Mouse (Mus musculus) urinary bladder, postnatal 36 days (tissue): ENCODE results near the gene Car5a.

Experiments
- DNase-seq, 2 experiments: peaks; one replicate each; pipeline ENCODE4 v3.0.0; 2022; ENCODE audit warnings: low spot score in 2 of 2, mixed read lengths in 1 of 2

The Car5a gene

GRCm38 (mm10) chr8:121906542-121907512, 37.9 kb downstream of the Car5a start:
- peak in 1 of 2 experiments; percentile 21 for DNase-seq

GRCm38 (mm10) chr8:121905864-121906263, 38.8 kb downstream of the Car5a start:
- DNase-seq = no peak

- no peak for DNase-seq
Measured at GRCm38 (mm10) chr8:121905420-121905819, 39.3 kb downstream of the Car5a start.

GRCm38 (mm10) chr8:121904999-121905398, 39.7 kb downstream of the Car5a start:
- no peak for DNase-seq

- no peak for DNase-seq
Measured at GRCm38 (mm10) chr8:121903977-121904376, 40.7 kb downstream of the Car5a start.

- DNase-seq = peak in 1 of 2 experiments; percentile 18
Measured at GRCm38 (mm10) chr8:121901498-121902236, 43.0 kb downstream of the Car5a start.

- DNase-seq = no peak
Measured at GRCm38 (mm10) chr8:121899180-121900044, 45.3 kb downstream of the Car5a start.

GRCm38 (mm10) chr8:121898401-121898931, 46.2 kb downstream of the Car5a start:
- DNase-seq = peak; percentile 73 to 87

GRCm38 (mm10) chr8:121897871-121898381, 46.8 kb downstream of the Car5a start:
- DNase-seq = peak in 1 of 2 experiments; percentile 12

GRCm38 (mm10) chr8:121897205-121897604, 47.5 kb downstream of the Car5a start:
- no peak for DNase-seq

GRCm38 (mm10) chr8:121896476-121897145, 48.1 kb downstream of the Car5a start:
- no peak for DNase-seq

GRCm38 (mm10) chr8:121895910-121896309, 48.8 kb downstream of the Car5a start:
- no peak for DNase-seq

- DNase-seq = no peak
Measured at GRCm38 (mm10) chr8:121892875-121893274, 51.8 kb downstream of the Car5a start.

GRCm38 (mm10) chr8:121889810-121890785, 54.6 kb downstream of the Car5a start:
- DNase-seq = no peak

GRCm38 (mm10) chr8:121889317-121889716, 55.4 kb downstream of the Car5a start:
- no peak for DNase-seq

GRCm38 (mm10) chr8:121887547-121887946, 57.2 kb downstream of the Car5a start:
- DNase-seq = no peak

GRCm38 (mm10) chr8:121885433-121885832, 59.3 kb downstream of the Car5a start:
- DNase-seq = no peak

GRCm38 (mm10) chr8:121885001-121885400, 59.7 kb downstream of the Car5a start:
- no peak for DNase-seq

GRCm38 (mm10) chr8:121884181-121884580, 60.5 kb downstream of the Car5a start:
- no peak for DNase-seq
